Mouse (Mus musculus) forebrain, postnatal 0 days (tissue): Measurements from ENCODE around the gene Nadsyn1. TPM values are rescaled to one million over a fixed set of nuclear protein-coding genes. Genes with fewer than 3 reads are reported as not detected.
A peak's percentile ranks its signal among the peaks of the same experiment; 100 is the strongest.

ENCODE experiments used
- ATAC-seq: fragments of 200-750 bp; cut with Nextera tagmentation; 2 replicates; pipeline ENCODE4 v1.8.0; 2017; ENCODE audit warnings: mild to moderate bottlenecking, moderate library complexity
- DNase-seq: peaks from one replicate; pipeline ENCODE4 v3.0.0-alpha.2; 2015
- H3K27ac ChIP-seq: fragments of 300-500 bp; sonication (generic); 2 replicates; pipeline ENCODE4 v1.5.1; 2014; ENCODE audit warnings: low read depth, mild to moderate bottlenecking, antibody characterized with exemption, low read length, moderate library complexity, mixed read lengths
- H3K27me3 ChIP-seq: fragments of 300-500 bp; sonication (generic); 2 replicates; pipeline ENCODE4 v1.6.1; 2014; ENCODE audit warnings: mild to moderate bottlenecking, low read length, mixed read lengths; ENCODE audit not compliant: insufficient read depth
- H3K36me3 ChIP-seq: fragments of 300-500 bp; sonication (generic); 2 replicates; pipeline ENCODE4 v1.6.1; 2014; ENCODE audit warnings: mild to moderate bottlenecking, moderate library complexity; ENCODE audit not compliant: insufficient read depth
- H3K4me1 ChIP-seq: fragments of 300-500 bp; sonication (generic); 2 replicates; pipeline ENCODE4 v1.6.1; 2014; ENCODE audit warnings: antibody characterized with exemption; ENCODE audit not compliant: insufficient read depth
- H3K4me2 ChIP-seq: fragments of 300-500 bp; sonication (generic); 2 replicates; pipeline ENCODE4 v1.6.1; 2014; ENCODE audit warnings: low read depth, mild to moderate bottlenecking, moderate library complexity
- H3K4me3 ChIP-seq: fragments of 300-500 bp; sonication (generic); 2 replicates; pipeline ENCODE4 v1.5.1; 2014; ENCODE audit warnings: low read depth, low read length, mixed read lengths
- H3K9ac ChIP-seq: fragments of 300-500 bp; sonication (generic); 2 replicates; pipeline ENCODE4 v1.6.1; 2014; ENCODE audit warnings: mild to moderate bottlenecking
- H3K9me3 ChIP-seq: fragments of 300-500 bp; sonication (generic); 2 replicates; pipeline ENCODE4 v1.6.1; 2016; ENCODE audit warnings: low read length
- CTCF ChIP-seq: sonication (generic); IDR thresholded peaks from 2 replicates; pipeline ENCODE4 v1.5.1; 2016; ENCODE audit warnings: antibody characterized with exemption, control low read depth, low read depth
- WGBS: fragments of 180-500 bp; shearing (Covaris S2); extraction: QIAGEN DNeasy Blood & Tissue Kit; methylation state at CpG from one replicate; pipeline ENCODE4 v1.1.7; 2014; 5-methylcytosine and 5-hydroxymethylcytosine counted together
- polyA plus RNA-seq: library from polyadenylated mRNA; unstranded; fragments of >200 nt; fragmentation: Nextera tagmentation; extraction: Ambion mirVana; gene quantifications from 2 replicates; pipeline ENCODE4 v1.2.1, GENCODE M21; 2015
- total RNA-seq: library from RNA; depleted of rRNA; stranded (reverse); fragments of >200 nt; gene quantifications from 2 replicates; pipeline ENCODE4 v1.2.3, GENCODE M21; 2014

Gene Nadsyn1
- total and polyA plus RNA-seq, 2 experiments from 2014 or later = 3.5 to 7.9 TPM

DNA sequence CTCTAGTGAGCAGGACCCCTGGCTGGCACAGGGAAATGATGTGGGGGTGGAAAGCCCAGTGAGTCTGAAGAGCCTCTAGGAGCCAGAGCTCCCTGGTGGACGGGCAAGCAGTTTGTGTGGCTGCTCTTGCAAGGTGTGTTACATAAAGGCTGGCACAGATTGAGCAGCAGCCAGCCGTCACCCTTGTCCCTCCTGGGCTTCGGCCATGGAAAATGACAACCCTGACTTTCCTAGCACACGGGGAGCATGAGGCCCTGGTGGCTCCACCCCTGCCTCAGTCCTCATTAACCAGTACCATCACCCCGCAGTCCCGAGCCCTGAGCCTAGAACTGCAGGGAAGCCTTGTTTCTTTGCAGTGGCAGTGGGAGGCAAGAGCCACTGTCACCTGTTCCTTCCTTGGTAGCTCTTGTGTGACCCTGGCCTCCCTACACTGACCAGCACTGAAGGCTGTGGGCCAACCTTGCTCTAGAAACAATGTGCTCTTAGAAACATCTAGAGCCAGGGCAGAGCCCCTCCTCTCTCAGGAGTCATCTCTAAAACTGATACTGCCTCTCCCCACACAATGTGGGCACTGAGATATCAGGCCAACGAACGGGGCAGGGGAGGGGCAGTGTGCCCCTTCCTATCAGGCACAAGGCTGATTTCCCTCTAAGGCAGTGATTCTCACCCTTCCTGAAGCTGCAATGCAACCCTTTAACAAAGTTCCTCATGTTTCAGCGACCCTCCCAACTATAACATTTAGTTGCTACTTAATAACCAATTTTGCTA, 67.1 kb downstream of the Nadsyn1 start:
- Histone ChIP-seq H3K4me1 (peaks cover 4% of the 10 kb centered on the region; the same call in 1 of the 2 replicates), H3K9ac (no peak overlapping the region), H3K27me3 (no peaks in the 10 kb centered on the region; the same call in 1 of the 2 replicates), H3K36me3 (no peaks in the 10 kb centered on the region), H3K4me2 (no peak overlapping the region), H3K9me3 (no peaks in the 10 kb centered on the region), H3K4me3 (no peak overlapping the region), H3K27ac (no peak overlapping the region)
- TF ChIP-seq CTCF = no peak
- DNase-seq (no peak), ATAC-seq (no peak)
- WGBS = 78% methylated on average over 9 of the region's 9 CpGs

DNA sequence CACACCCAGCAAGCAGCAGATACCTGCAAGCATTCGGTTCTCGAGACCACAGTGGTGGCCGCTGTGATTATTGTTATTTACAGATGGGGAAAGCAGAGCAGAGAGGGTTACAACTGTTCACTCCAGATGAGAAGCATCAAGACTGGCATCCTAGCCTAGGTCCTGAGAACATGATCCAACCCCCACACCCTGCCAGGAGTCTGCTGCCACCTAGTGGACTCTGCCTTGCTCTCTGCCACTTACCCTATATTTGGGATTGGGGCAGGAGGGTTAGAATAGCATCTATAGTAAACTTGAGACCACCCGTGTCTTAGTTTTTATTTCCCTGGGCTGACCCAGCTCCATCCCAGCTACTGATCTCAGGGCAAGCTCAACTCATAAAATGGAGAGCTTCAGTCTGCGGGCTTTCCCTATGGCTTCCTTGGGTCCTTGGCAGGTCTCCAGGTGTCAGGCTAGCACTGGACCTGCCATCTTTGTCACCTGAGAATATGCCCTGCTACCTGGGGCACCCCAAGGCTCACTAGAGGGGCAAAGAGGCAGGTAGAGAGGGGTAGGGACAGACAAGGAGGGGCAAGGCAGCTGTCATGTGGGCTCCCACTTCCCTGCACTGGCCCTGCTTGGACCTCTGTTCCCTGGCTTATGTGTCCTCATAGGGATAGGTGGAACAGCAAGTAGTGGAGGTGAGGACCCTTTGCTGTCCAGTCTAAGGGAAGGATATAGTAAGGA, 68.5 kb downstream of the Nadsyn1 start:
- ATAC-seq (no peak), DNase-seq (peak; percentile 64)
- no peaks in the 10 kb centered on the region; the same call in 1 of the 2 replicates for H3K27me3 ChIP-seq
- WGBS = 41% methylated on average over 5 of the region's 5 CpGs
- H3K9ac ChIP-seq = no peak overlapping the region
- H3K4me1 ChIP-seq = peaks cover 4% of the 10 kb centered on the region; the same call in 1 of the 2 replicates
- H3K36me3 ChIP-seq = no peaks in the 10 kb centered on the region
- H3K4me3 ChIP-seq = no peak overlapping the region
- H3K27ac ChIP-seq = no peak overlapping the region
- peak; percentile 76 for TF ChIP-seq CTCF
- H3K4me2 ChIP-seq = no peak overlapping the region
- H3K9me3 ChIP-seq = no peaks in the 10 kb centered on the region

DNA sequence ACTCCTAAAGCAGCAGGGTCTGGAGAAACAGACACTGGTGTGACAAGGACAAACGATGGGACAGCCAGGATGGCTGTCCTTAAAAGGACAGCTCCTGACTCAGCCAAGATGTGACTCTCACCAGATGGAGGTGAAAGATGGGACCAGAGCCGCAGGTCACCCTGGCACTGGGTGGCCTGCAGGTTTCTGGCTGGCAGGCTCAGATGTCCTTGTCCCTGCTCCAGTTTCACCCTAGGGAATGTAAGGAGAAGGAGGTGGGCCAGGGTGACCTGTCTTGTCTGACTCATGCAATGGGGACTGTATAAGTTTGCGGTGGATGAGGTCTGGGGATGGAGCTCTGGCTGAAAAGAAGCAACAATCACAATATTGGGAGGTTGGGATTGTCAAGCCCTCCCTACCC, 70.0 kb downstream of the Nadsyn1 start:
- DNase-seq (no peak), ATAC-seq (no peak)
- H3K27ac ChIP-seq = no peak overlapping the region
- H3K36me3 ChIP-seq = no peaks in the 10 kb centered on the region
- no peaks in the 10 kb centered on the region; the same call in 1 of the 2 replicates for H3K27me3 ChIP-seq
- no peak overlapping the region for H3K9ac ChIP-seq
- no peak overlapping the region for H3K4me2 ChIP-seq
- no peak for TF ChIP-seq CTCF
- no peak overlapping the region for H3K4me3 ChIP-seq
- no peaks in the 10 kb centered on the region for H3K9me3 ChIP-seq
- 88% methylated on average over 3 of the region's 3 CpGs for WGBS
- peaks cover 4% of the 10 kb centered on the region; the same call in 1 of the 2 replicates for H3K4me1 ChIP-seq

DNA sequence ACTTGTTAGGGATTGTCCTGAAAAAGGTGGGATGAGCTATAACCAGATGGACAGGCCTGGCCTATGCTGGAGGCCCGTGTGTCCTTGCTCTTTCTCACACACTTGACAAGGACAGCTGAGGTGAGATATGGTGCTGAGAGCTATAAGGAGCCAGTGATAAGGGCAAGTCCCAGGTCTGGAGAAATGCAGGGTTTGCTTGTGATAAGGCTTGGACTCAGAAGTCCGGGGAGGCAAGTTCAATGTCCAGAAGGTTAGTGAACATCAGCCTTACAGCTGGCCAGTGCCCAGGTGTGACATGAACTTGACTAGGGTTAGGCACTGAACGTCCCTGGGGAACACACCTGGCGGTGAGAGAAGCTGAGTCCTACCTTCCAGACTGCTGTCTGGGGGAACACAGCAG, 70.6 kb downstream of the Nadsyn1 start:
- Histone ChIP-seq H3K9ac (no peak overlapping the region), H3K4me2 (no peak overlapping the region), H3K36me3 (no peaks in the 10 kb centered on the region), H3K9me3 (no peaks in the 10 kb centered on the region), H3K4me3 (no peak overlapping the region), H3K27me3 (no peaks in the 10 kb centered on the region; the same call in 1 of the 2 replicates), H3K4me1 (peaks cover 1% of the 10 kb centered on the region; the same call in 1 of the 2 replicates), H3K27ac (no peak overlapping the region)
- WGBS = 83% methylated on average over 4 of the region's 4 CpGs
- DNase-seq = no peak
- ATAC-seq = no peak
- no peak for TF ChIP-seq CTCF

DNA sequence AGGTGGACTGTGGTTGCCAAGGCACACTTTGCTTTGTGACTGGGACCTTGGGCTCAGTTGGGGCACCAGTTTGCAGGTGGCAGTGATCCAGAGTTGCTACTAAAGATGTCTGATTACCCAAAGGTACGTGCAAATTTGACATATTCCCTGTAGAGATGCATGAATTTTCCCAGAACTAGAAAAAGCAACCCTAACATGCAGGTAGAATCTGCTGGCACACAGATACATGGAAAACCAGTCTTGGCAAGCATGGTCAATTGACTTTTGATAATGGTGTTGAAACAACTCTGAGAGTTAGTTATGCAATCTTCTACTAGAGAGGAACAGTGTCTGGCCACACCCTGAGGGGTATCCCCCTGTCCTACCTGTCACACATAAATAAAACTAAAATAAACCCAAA, 71.3 kb downstream of the Nadsyn1 start:
- DNase-seq = no peak
- no peak overlapping the region for H3K4me3 ChIP-seq
- TF ChIP-seq CTCF = no peak
- H3K4me1 ChIP-seq = no peaks in the 10 kb centered on the region
- H3K27me3 ChIP-seq = no peaks in the 10 kb centered on the region; the same call in 1 of the 2 replicates
- no peak for ATAC-seq
- H3K9me3 ChIP-seq = no peaks in the 10 kb centered on the region
- no peaks in the 10 kb centered on the region for H3K36me3 ChIP-seq
- 43% methylated on average over 1 of the region's 1 CpGs for whole genome bisulfite sequencing
- no peak overlapping the region for H3K9ac ChIP-seq
- no peak overlapping the region for H3K27ac ChIP-seq
- no peak overlapping the region for H3K4me2 ChIP-seq

DNA sequence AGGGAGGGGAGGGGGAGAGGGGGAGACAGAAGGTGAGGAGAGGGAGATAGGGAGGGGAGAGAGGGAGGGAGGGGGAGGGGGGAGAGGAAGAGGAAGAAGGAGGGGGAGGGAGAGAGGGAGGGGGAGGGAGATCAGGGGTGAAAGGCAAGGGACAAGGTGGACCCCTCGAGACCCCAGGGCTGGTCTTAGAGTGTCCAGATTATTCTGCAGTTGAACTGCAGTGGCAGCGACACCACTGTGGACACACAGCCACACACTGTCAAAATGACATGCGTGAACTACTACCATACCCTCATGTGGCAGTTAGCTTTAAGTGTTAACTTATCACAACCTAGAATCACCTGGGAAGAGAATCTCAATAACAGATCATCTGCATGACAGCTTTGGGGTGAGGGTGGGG, 73.6 kb downstream of the Nadsyn1 start:
- H3K4me3 ChIP-seq = no peak overlapping the region
- WGBS = 77% methylated on average over 3 of the region's 3 CpGs
- H3K4me2 ChIP-seq = no peak overlapping the region
- H3K4me1 ChIP-seq = no peaks in the 10 kb centered on the region
- H3K9ac ChIP-seq = no peak overlapping the region
- H3K27ac ChIP-seq = no peak overlapping the region
- ATAC-seq (no peak), DNase-seq (no peak)
- H3K9me3 ChIP-seq = no peaks in the 10 kb centered on the region
- H3K36me3 ChIP-seq = no peaks in the 10 kb centered on the region
- H3K27me3 ChIP-seq = no peaks in the 10 kb centered on the region
- no peak for TF ChIP-seq CTCF
